Mouse (Mus musculus): Measurements from ENCODE around the gene Dpep1. TPM values are rescaled to one million over a fixed set of nuclear protein-coding genes. Genes with fewer than 3 reads are reported as not detected.

The Dpep1 gene
- not detected for polyA plus RNA-seq (2017; shearing (Covaris generic))

GRCm38 (mm10) chr8:123185566-123186409 lies at the start of gene Dpep1:
TSS of gene Dpep1 (plus strand) at chr8:123186242.

GRCm38 (mm10) chr8:123157888-123158465 lies 28.1 kb upstream of the Dpep1 start, which contains the start of gene Sult5a1:
TSS of gene Sult5a1 (minus strand) at chr8:123158315.

GRCm38 (mm10) chr8:123212321-123213117 lies 26.5 kb downstream of the Dpep1 start, which contains the start of the genes Chmp1a and Spata33:
TSS of gene Chmp1a (minus strand) at chr8:123212763.
TSS of gene Spata33 (plus strand) at chr8:123212832.

GRCm38 (mm10) chr8:123224278-123225266 lies 38.5 kb downstream of the Dpep1 start, which contains the start of gene Cdk10:
TSS of gene Cdk10 (plus strand) at chr8:123224842.

GRCm38 (mm10) chr8:123235520-123236497 lies 49.8 kb downstream of the Dpep1 start, which contains the start of gene Spata2l:
TSS of gene Spata2l (minus strand) at chr8:123236233.

Other genes starting within 250 kb of the Dpep1 start
- gene Ankrd11, start 144.0 kb upstream of the Dpep1 start, polyA plus RNA-seq (2017; shearing (Covaris generic)): 413 TPM
- gene Spg7, start 123.3 kb upstream of the Dpep1 start, polyA plus RNA-seq (2017; shearing (Covaris generic)): 96.0 TPM
- 1,111 TPM for gene Rpl13, start 83.9 kb upstream of the Dpep1 start, polyA plus RNA-seq (2017; shearing (Covaris generic))
- gene Cpne7, start 68.9 kb upstream of the Dpep1 start, polyA plus RNA-seq (2017; shearing (Covaris generic)): 0.17 TPM
- gene Sult5a1, start 27.9 kb upstream of the Dpep1 start, polyA plus RNA-seq (2017; shearing (Covaris generic)): not detected
- 129 TPM for gene Chmp1a, start 26.5 kb downstream of the Dpep1 start, polyA plus RNA-seq (2017; shearing (Covaris generic))
- gene Spata33, start 26.6 kb downstream of the Dpep1 start, polyA plus RNA-seq (2017; shearing (Covaris generic)): not detected
- gene Cdk10, start 38.6 kb downstream of the Dpep1 start, polyA plus RNA-seq (2017; shearing (Covaris generic)): 22.1 TPM
- gene Spata2l, start 50.0 kb downstream of the Dpep1 start, polyA plus RNA-seq (2017; shearing (Covaris generic)): 15.3 TPM
- gene Zfp276, start 68.0 kb downstream of the Dpep1 start, polyA plus RNA-seq (2017; shearing (Covaris generic)): 43.1 TPM
- 20.9 TPM for gene Vps9d1, start 68.1 kb downstream of the Dpep1 start, polyA plus RNA-seq (2017; shearing (Covaris generic))
- gene Fanca, start 132.3 kb downstream of the Dpep1 start, polyA plus RNA-seq (2017; shearing (Covaris generic)): 8.5 TPM
- not detected for gene Spire2, start 146.5 kb downstream of the Dpep1 start, polyA plus RNA-seq (2017; shearing (Covaris generic))
- gene Tcf25, start 187.5 kb downstream of the Dpep1 start, polyA plus RNA-seq (2017; shearing (Covaris generic)): 353 TPM
- not detected for gene Mc1r, start 220.9 kb downstream of the Dpep1 start, polyA plus RNA-seq (2017; shearing (Covaris generic))
- 0.61 TPM for gene Tubb3, start 225.2 kb downstream of the Dpep1 start, polyA plus RNA-seq (2017; shearing (Covaris generic))
- 13.2 TPM for gene Def8, start 237.3 kb downstream of the Dpep1 start, polyA plus RNA-seq (2017; shearing (Covaris generic))

Data from naive thymus-derived CD4-positive, alpha-beta T cell, adult 5 months (primary cell).